Comparison of ENCODE assay signal across 20 mouse cellular contexts in genomic region chr11:43232073-43232472, GRCm38 (mm10).
DNase-seq lines count a peak whose midpoint lies in the region; ATAC-seq and TF ChIP-seq lines count a peak whose summit lies in the region.
"Had no signal": no experiment of that assay in that cellular context is flagged by ENCODE, and none has a peak within 500 bp of the region (broad histone marks: within the 10 kb centered on the region; RNA-seq: fewer than 3 reads in every experiment).

No protein-coding gene starts in this region.

- 63% methylated on average over 7 of the region's 7 CpGs for WGBS in hindbrain, embryonic 16.5 days
- 70% methylated on average over 7 of the region's 7 CpGs for WGBS in hindbrain, embryonic 14.5 days
- WGBS in midbrain, embryonic 14.5 days = 18% methylated on average over 7 of the region's 7 CpGs

- H3K4me2 ChIP-seq in hindbrain, embryonic 16.5 days (ENCODE audit: low read length) = no peak overlapping the region
- H3K4me2 ChIP-seq in hindbrain, embryonic 14.5 days (replicated peaks) = no peak overlapping the region
- no peak overlapping the region for H3K4me2 ChIP-seq in midbrain, embryonic 14.5 days (ENCODE audit: low read length)
- H3K4me2 ChIP-seq: heart, embryonic 11.5 days; neural tube, embryonic 12.5 days had no signal

- no peaks in the 10 kb centered on the region for H3K36me3 ChIP-seq in hindbrain, embryonic 16.5 days (ENCODE audit: control insufficient read depth, insufficient read depth, low read length)
- no peaks in the 10 kb centered on the region for H3K36me3 ChIP-seq in hindbrain, embryonic 14.5 days (replicated peaks; ENCODE audit: control insufficient read depth, insufficient read depth)
- no peaks in the 10 kb centered on the region for H3K36me3 ChIP-seq in midbrain, embryonic 14.5 days (ENCODE audit: control insufficient read depth, insufficient read depth, low read length)
- H3K36me3 ChIP-seq: limb, embryonic 10.5 days; neural tube, embryonic 12.5 days had no signal

- no peaks in the 10 kb centered on the region for H3K4me1 ChIP-seq in hindbrain, embryonic 16.5 days (ENCODE audit: control insufficient read depth, insufficient read depth, low read depth, low read length)
- H3K4me1 ChIP-seq in hindbrain, embryonic 14.5 days (replicated peaks; ENCODE audit: control insufficient read depth, insufficient read depth, low read length) = no peaks in the 10 kb centered on the region
- 0 out of 2 replicates have a peak, but pooled peaks cover 4% of the 10 kb centered on the region for H3K4me1 ChIP-seq in midbrain, embryonic 14.5 days (ENCODE audit: control insufficient read depth, insufficient read depth, low read length)
- H3K4me1 ChIP-seq: limb, embryonic 10.5 days; neural tube, embryonic 12.5 days had no signal

- no peak overlapping the region for H3K4me3 ChIP-seq in hindbrain, embryonic 16.5 days (ENCODE audit: low read length)
- H3K4me3 ChIP-seq in hindbrain, embryonic 14.5 days (replicated peaks; ENCODE audit: low read length) = no peak overlapping the region
- H3K4me3 ChIP-seq in midbrain, embryonic 14.5 days (replicated peaks; ENCODE audit: low read depth, low read length) = no peak overlapping the region
- H3K4me3 ChIP-seq: gastrocnemius, adult 2 months; left cerebral cortex, adult 2 months; limb, embryonic 10.5 days; neural tube, embryonic 12.5 days had no signal

- peak; percentile 13 for DNase-seq in cerebellum, adult 9-11 months
- DNase-seq in cerebellum, adult 8-10 months = no peak
- no peak for DNase-seq in hindbrain, embryonic 14.5 days (ENCODE audit: low spot score)
- DNase-seq in brain, embryonic 14.5 days (ENCODE audit: low read depth) = peak; percentile 65
- peak; percentile 53 for DNase-seq in midbrain, embryonic 14.5 days
- no peak for DNase-seq in right cerebral cortex, postnatal 4 days
- no peak for DNase-seq in retina, embryonic 14.5 days (ENCODE audit: low spot score)
- DNase-seq: adrenal gland, postnatal 14 days; gastrocnemius, adult 2 months; heart, postnatal 10 days; kidney, adult 11 months; kidney, postnatal 10 days; liver, postnatal 0 days; lung, postnatal 10 days had no signal

- no peak for TF ChIP-seq POLR2A in brain, embryonic 14.5 days (IDR thresholded peaks at IDR 0.05; ENCODE audit: borderline replicate concordance, extremely low read depth, insufficient read depth, insufficient read length, poor library complexity, severe bottlenecking)

- ATAC-seq in hindbrain, embryonic 16.5 days = peak; percentile 71
- no peak for ATAC-seq in hindbrain, embryonic 14.5 days (ENCODE audit: low FRiP score)
- ATAC-seq in midbrain, embryonic 14.5 days (ENCODE audit: low FRiP score, low TSS enrichment) = no peak
- ATAC-seq: liver, postnatal 0 days had no signal

- no peaks in the 10 kb centered on the region for H3K27me3 ChIP-seq in hindbrain, embryonic 16.5 days (replicated peaks; ENCODE audit: control insufficient read depth, insufficient read depth, low read length)
- H3K27me3 ChIP-seq in hindbrain, embryonic 14.5 days (ENCODE audit: control insufficient read depth, insufficient read depth, low read length) = no peaks in the 10 kb centered on the region
- H3K27me3 ChIP-seq in midbrain, embryonic 14.5 days (ENCODE audit: control insufficient read depth, insufficient read depth, low read length) = no peaks in the 10 kb centered on the region
- H3K27me3 ChIP-seq: neural tube, embryonic 12.5 days had no signal

- H3K9me3 ChIP-seq in hindbrain, embryonic 16.5 days (ENCODE audit: control insufficient read depth, low read length) = no peaks in the 10 kb centered on the region
- no peaks in the 10 kb centered on the region for H3K9me3 ChIP-seq in hindbrain, embryonic 14.5 days (ENCODE audit: control insufficient read depth, low read length)
- H3K9me3 ChIP-seq in midbrain, embryonic 14.5 days (ENCODE audit: control insufficient read depth, low read length) = no peaks in the 10 kb centered on the region
- H3K9me3 ChIP-seq: limb, embryonic 10.5 days; neural tube, embryonic 12.5 days had no signal

- no peak for TF ChIP-seq CTCF in brain, embryonic 14.5 days (IDR thresholded peaks at IDR 0.05; ENCODE audit: borderline replicate concordance, extremely low read depth, insufficient read depth, insufficient read length)

- no peak overlapping the region for H3K27ac ChIP-seq in hindbrain, embryonic 16.5 days (ENCODE audit: low read depth, low read length)
- no peak overlapping the region for H3K27ac ChIP-seq in hindbrain, embryonic 14.5 days
- H3K27ac ChIP-seq in midbrain, embryonic 14.5 days (replicated peaks; ENCODE audit: low read depth, low read length) = no peak overlapping the region
- H3K27ac ChIP-seq: gastrocnemius, adult 2 months; left cerebral cortex, adult 2 months; limb, embryonic 10.5 days; neural tube, embryonic 12.5 days; stomach, postnatal 0 days had no signal

- H3K9ac ChIP-seq in hindbrain, embryonic 16.5 days (ENCODE audit: low read depth, low read length) = no peak overlapping the region
- no peak overlapping the region for H3K9ac ChIP-seq in hindbrain, embryonic 14.5 days
- no peak overlapping the region for H3K9ac ChIP-seq in midbrain, embryonic 14.5 days (replicated peaks; ENCODE audit: low read length)
- H3K9ac ChIP-seq: liver, postnatal 0 days; neural tube, embryonic 12.5 days had no signal

Comparison
In these comparisons a context has a peak if more than half of its experiments do, and no peak if none do; other contexts are left out.
1. DNase-seq: peak in cerebellum, adult 9-11 months (single experiment), brain, embryonic 14.5 days (single experiment) and midbrain, embryonic 14.5 days (single experiment); none in cerebellum, adult 8-10 months (single experiment), hindbrain, embryonic 14.5 days (single experiment), right cerebral cortex, postnatal 4 days (single experiment) and retina, embryonic 14.5 days (single experiment).